Comparison of ENCODE assay signal across 1 mouse cellular context in genomic region chr13:97129654-97130053, GRCm38 (mm10). TPM values are rescaled to one million over a fixed set of nuclear protein-coding genes. Genes with fewer than 3 reads are reported as not detected.
"Had no signal": no experiment of that assay in that cellular context is flagged by ENCODE, and none has a peak within 500 bp of the region (broad histone marks: within the 10 kb centered on the region; RNA-seq: fewer than 3 reads in every experiment).

No protein-coding gene starts in this region.

RNA-seq across cellular contexts. Expression of gene Gm6169, which starts 30.6 kb away (rescaled TPM):
- total RNA-seq: layer of hippocampus, adult 2 months had no signal
